Mouse (Mus musculus): ENCODE measurements around the gene Dgkg.

The Dgkg gene

DNA sequence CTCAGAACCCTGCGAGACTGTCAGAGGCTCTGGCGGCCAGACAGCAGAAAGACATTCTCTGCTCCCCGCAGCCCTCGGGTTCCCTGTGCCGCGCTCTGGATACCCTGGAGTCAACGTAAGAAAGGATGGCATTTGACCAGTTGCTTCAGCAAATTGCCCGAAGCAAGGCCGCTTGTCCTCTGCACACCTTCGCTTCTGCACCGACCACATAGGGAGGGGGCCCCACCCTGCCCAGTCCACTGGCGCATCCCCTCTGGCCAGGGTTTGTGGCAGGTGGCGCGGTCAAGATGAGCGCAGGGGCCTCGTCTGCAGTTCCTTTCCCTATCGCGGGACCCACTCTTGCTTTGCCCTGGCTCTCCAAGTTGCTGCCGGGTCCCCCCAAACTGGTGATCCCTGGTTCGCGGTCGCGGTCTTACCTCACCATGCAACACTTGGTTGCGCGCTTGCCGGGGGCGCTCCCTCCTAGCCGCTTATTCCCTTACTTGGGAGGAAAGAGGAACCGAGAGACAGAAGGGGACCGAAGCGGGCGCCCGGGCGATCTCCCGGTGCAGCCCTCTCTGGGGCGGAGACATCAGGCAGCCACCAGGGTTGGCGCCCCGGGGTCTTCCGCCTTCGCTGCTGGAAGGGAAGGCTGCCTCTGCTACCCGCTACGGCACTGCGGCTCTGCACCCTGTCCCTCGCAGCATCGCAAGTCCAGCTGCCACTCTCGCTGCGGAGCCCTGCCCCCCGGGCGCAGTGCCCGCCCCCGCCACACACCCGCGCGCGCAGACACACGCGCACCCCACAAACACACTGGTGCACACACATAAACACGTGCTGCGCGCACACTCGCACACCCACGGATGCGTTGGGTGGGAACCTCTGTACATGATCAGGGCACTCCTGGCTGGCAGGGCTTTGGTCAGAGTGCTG, at the start of gene Dgkg:
Gene Dgkg, minus strand, starts transcription at position 689 of the 912 bp plus-strand sequence.
- peak; percentile 67 for DNase-seq (ENCODE audit: low read depth)

DNA sequence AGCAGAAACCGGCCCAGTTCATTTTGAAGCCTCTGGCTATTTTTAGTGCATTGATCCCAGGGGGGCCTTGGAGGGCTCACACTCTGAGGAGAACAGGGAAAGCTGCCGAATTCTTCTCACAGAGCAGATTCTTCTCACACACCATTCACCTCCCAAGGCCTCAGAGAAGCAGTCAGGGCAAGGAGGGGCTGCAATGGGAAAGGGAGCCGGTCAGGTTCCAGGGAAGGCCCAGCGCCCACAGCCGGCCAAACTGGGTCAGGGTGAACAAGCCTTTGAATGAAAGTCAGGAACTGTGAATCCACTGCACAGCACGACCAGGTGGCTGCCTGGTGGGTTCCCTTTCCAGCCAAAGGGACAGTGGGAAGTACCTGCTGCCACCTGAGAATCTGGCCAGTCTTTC, 47.9 kb upstream of the Dgkg start:
- no peak for DNase-seq (ENCODE audit: low read depth)

DNA sequence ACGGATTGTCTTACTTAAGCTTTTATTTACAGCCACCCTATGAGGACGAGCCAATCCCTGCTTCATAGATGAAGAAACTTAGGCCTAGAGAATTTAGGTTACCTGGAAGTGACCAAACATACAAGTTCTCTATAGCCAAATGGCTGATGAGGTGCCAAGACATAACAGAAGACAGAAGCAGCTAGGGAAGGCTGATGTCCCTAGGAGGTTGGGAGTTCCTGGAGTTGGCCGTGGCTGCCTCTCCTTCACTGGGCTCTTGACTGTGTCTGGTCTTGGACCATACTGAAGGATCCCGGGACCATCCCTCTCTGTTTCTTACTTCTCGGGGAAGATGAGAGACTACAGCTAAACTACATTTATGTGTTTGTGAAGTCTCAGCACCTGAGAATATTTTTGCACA, 47.1 kb upstream of the Dgkg start:
- DNase-seq (ENCODE audit: low read depth), result no peak

DNA sequence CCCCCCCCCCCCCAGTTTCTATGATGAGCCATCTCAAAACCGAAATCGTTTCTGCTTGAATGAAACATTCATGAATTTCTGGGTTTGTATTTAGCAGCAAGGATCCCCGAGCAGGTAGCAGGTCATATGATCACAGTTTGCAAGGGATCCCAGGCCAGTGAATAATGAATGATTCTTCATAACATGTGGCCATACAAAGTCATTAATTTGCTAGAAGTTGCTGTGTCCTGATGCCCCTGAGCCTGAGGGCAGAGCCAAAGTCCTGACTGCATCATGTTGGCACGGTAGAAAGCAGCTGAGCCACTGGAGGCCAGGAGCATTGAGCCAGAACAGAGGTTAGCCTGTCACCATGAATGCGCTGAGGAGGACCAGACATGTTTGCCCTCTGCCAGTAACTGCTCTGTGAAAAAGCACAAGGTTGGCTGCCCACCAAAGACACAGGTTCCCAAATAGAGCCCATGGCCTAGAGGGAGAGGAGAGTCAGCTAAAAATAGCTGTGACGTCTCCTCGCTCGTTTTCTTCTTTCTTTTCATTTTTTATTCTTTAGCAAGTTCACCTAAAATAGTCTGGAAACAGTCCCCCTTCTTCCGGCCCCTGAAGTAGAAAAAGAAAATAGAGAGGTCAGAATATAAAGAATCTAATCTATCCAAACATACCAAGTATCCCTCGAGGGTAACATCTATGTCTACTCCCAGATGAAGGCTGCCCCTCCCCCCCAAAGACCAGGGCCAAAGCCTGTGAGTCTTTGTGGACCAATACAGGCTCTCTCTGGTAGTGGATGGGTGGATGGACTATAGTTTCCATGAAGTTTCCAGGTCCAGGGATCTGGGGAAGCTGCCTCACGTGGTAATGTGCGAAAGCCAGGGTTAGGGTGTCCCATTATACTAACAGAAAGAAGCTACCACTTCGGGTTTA, 42.1 kb upstream of the Dgkg start:
- no peak for DNase-seq (ENCODE audit: low read depth)

DNA sequence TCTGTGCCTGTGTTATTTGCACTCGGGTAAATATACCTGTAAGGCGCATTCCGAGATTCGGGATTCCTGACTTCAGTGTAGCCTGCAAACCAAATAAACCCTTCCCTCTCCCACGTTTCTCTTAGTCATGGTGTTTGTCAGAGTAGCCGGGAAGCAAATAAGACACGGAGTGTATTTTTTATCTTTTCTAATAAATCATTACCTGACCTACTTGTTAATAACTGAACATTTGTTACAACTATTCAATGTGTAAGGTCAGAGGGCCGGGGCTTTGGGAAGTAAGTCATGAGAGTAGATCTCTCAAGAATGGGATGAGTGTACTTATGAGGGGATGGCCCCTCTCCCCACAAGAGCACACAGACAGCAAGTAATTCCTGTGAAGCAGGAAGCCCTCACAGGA, 41.1 kb upstream of the Dgkg start:
- DNase-seq (ENCODE audit: low read depth), result no peak

DNA sequence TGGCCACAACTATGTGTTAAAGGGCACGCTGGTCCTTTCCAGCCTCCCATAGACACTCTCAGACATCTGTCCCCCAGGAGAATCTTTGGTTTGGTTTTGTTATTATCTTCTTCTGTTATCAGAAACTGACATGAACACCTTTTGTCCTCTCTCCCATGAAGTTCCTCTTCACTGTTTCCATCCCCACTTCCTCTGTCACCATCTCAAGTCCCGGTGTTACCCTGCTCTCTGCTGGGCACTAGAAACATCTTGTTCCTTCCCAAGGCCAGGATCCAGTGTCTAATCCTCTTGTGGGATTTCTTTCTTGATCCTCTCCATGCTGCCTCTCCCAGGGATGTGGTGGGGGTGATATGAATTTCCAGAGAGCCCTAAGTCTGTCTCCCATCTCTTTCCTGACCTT, 32.6 kb upstream of the Dgkg start:
- no peak for DNase-seq (ENCODE audit: low read depth)

DNA sequence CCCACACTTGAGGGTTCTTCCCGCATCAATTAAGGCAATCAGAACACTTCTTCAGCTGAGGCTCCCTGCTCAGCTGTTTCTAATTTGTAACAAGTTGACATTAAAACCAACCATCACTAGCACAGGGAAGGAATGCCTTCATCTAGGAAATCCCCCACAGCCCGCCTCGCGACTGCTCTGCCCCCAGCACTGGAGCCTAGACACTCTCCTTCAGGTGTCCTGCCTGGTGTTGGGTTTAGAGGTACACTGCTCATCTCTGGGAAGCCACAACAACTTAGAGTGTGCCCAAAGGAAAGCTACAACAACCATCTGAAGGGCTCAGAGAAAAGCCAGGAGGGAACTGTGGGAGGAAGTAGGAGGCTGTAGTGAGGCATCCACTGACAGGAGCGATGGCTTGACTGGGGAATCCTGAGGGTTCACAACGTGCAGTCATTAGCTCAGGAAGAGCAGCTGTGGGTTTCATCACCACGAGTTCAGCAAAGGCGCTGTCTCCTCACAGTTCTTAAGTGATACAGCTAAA, 30.8 kb upstream of the Dgkg start:
- no peak for DNase-seq (ENCODE audit: low read depth)

DNA sequence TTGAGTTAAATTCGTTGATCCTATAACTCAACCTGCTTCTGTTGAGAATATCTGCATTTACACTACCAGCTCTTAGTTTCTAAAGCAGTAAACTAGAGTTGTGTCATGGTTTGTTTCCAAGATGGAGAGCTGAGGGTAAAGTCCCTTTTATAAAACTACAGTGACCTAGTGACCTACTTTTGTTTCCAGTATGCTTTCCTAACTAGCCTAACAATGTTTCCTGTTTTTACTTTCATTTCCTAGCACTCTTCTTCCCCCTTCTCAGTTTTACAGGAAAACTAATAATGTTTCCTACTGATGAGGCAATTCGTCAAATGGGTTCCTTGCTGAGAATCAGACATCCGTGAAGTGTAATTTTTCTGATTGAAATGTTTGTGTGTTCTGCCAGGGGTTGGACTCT, 26.6 kb upstream of the Dgkg start:
- DNase-seq (ENCODE audit: low read depth), result no peak

DNA sequence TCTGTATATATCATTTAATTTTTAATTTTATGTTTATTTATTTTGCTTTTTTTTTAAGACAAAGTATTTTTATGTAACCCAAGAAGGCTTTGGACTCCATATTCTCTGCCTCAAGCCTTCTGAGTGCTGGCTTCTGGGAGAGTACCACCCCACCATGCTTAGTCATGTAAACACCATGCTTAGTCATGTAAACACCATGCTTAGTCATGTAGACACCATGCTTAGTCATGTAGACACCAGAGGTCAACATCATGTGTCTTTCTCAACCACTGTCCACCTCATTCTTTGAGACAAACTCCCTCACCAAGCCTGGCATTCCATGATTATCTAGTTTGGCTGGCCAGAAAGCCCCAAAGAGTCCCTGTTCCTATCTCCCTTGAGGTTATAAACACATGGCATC, 25.7 kb upstream of the Dgkg start:
- no peak for DNase-seq (ENCODE audit: low read depth)

DNA sequence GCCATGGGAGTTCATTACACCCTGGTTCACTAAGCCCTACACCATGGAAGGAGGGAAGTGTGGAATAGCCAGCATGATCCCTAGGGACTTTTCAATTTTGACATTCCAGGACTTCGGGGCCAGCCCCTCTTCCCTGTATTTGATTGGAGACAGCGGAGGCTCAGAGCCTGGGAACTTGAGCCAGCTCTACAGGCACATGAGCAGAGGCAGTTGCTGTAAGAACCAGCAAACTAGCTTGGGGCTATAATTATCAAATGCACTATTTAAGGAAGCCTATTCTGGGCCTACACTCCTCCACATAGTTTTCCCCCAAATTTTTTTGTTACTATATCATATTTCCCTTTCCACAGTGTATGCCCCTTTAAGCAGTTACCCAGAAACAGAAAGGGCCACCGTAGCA, 22.6 kb upstream of the Dgkg start:
- DNase-seq (ENCODE audit: low read depth), result no peak

DNA sequence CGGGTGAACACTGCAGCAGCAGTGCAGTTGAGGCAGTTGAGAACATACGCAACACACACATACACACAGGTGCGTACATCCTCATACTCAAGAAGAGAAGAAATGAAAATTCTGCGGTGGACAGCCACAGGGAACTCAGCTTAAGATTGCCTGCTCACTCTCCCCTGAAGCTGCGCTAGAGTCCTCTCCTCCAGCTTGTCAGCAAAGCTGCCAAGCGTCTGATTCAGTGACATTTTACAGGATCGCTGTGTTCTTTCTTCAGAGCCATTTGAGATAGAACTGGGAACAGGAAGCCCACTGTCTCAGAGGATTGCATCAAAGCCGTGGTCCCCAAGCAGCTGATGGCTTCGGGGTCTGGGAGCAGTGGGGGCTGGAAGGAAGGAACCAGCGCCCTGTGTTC, 17.6 kb upstream of the Dgkg start:
- DNase-seq (ENCODE audit: low read depth), result no peak

DNA sequence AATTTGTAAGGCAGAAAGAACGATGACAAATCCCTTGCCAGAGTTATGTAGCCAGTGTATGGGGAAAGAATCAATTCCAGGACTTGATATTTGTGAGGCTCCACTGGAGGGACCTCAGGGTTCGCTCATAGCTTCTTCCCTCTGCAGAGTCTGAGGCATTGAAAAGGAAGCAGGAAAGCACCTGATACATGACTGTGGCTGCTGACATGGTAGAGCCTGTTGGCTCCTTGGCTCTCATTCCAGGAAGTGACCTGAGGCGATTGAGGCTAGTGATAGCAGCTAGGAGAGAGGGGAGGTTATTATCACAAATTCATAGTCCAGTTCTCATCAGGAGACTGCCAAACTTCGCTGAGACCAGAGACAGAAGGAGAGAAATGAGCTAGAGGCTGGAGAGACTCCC, 17.1 kb upstream of the Dgkg start:
- no peak for DNase-seq (ENCODE audit: low read depth)

DNA sequence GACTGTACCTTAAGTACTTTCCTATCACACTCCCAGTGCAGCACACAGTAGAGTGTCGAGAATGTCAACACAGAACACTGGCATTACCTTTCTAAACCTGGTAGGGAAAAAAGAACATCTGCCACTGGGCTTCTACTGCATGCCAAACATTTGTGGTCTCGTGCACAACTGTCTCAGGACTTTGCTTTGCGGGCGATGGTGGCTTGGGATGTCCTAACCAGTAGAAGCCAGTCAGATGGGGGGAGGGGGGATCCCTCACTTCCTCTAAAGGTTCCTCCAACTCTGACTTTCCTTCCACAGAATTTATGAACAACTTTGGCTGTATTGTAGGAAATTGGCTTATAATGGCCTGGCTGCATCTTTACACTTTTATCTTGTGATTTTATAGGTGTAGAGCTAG, 7.0 kb upstream of the Dgkg start:
- DNase-seq (ENCODE audit: low read depth), result no peak

DNA sequence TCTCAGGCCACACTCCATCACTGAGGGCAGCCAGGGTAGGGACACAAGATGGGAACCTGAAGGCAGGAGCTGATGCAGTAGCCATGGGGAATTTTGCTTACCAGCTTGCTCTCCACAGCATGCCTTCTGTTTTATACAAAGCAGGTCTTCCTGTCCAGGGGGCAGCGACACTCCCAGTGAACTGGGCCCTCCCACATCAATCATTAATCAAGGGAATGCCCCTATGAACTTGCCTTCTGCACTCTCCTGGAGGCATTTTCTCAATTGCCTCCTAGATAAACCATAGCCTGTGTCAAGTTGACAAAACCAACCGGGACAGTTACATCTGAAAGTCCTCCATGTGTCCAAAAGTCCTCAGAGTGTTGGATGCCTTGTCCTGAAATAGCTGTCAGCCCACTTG, 6.1 kb upstream of the Dgkg start:
- DNase-seq (ENCODE audit: low read depth), result no peak

DNA sequence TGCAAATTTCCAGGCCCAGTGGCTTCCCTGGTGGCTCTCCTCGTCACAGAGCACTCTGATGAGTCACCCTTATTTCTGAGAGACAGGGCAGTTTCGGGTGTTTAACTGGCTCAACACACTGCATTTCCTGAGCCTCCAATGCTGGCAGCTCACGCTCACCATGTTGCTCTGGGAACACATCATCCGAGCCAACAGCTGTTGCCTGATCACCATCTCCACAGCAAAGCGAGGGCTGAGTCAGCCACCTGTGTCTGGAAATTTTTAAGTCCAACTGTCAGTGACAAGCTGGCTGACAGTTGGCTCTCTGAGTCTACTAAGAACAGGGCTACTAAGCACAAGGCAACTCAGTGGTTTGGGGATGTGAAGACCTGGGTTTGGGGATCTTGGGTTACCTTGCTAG, 4.1 kb upstream of the Dgkg start:
- no peak for DNase-seq (ENCODE audit: low read depth)

DNA sequence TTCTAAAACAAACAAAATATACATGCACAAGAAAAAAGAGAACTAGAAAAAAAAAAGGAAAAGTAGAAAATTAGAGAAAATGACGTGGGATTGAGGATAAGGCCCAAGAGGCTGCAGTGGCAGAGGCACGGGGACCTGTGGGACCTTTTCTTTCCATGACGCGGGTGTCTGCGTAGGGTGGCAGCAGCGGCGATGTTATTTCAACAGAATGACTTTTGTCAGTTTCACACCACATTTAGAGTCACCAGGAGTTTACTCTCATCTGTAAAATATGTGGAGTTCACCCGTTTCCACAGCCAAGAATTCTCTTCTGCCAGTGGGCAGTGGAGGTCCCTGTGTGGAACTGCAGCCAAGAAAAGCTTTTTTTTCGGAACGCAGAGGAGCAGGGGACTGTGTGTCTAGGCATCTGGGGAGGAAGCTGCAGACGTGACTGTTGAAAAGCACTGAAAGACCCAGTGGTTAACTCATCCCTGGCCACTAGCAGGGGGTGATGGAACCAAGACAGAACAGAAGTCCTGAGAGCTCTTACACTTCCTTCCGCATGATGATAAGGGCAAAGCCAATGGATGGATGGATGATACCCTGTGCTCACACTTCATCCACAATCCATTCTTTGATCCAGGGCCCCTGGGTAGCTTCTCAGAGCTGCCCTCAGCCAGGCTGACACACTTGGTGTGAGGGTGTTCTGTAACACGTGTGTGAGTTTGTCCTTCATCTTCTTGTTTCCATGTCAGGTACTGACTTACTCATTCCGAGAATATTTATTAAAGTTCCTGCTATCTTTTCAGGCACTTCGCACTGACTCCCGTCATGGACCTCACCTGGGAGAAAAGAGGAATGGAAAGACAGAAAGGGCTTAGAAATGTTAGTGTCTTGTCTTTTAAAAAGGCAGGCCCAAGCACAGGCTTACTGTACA, 1.1 kb upstream of the Dgkg start:
- DNase-seq (ENCODE audit: low read depth), result no peak

DNA sequence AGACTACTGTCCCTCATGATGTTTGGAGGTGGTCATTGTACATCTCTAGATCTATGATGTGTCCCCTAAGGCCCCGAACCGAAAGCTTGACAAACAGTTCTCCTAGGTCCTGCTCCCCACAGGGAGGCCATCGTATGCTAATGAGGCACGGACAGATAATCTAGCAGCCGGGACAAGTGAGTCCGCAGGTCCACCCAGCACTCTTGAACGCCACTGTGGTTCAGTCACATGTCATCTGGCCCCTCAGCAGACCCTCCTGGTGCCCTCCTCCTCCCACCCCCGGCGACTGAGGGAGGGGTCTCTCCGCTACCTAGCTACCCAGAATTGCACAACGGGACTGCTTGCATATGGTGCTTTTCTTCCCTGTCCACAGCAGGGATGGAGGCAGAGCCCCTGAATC, 1.2 kb downstream of the Dgkg start:
- DNase-seq (ENCODE audit: low read depth), result no peak

DNA sequence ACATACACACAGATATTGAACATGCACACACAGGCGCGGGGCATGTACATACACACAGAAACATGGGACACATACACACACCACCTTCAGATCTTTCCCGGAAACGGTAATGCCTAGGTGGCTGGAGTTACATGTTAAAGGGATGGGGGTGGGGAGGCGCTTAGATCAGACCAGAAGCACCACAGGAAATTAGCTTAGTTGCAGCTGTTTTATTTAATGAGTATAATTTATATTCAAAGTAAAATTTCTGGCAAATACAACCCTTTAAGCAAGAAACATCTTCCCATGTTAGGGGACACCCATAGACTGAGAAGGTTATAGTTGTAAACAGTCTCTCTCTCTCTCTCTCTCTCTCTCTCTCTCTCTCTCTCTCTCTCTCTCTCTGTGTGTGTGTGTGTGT, 1.8 kb downstream of the Dgkg start:
- no peak for DNase-seq (ENCODE audit: low read depth)

DNA sequence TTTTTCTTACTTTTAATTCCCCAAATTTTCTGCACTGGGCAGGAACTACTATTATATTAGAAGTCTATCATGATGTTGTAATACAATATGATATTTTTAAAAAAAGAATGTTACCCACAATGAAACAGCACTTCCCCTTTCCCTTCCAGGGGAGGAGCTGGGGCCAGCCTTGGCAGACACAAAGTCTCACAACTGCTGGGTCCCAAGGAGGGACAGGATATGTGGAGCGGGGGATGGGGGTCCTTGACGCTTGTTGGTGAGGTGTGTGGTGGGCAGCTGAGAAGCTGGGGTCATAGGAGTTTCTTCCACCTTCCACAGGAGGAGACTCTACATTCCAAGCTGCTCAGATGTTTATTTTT, 2.6 kb downstream of the Dgkg start:
- no peak for DNase-seq (ENCODE audit: low read depth)

DNA sequence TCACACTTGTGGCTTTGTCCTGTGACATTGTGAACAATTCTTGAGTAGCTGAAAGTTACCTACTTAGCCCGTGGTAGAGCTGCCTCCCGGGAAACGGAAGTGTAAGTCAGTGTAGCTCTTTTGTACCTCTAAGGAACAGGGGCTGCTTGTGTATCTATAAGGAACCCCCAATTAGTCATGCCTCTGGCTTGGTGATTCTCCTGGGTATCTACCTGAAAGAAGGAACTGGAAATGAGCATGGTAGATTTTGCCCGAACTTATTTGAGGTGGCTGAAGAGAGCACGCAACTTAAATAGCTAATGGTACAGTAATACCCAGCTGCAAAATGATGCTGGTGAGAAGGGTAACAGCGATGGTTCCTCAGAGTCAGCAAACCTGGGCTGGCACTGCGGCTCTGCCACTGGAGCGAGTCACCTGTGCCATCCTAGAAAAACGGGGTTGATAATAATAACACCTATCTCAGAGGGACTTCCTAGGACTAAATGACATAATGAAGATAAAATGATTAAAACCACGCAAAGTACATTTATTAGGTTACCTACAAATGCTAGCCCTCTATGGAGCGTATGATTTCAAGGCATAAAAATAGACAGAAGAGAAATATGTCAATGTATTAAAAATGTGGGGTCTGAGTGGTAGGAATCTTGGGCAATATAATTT, 3.1 kb downstream of the Dgkg start:
- DNase-seq (ENCODE audit: low read depth), result no peak

DNA sequence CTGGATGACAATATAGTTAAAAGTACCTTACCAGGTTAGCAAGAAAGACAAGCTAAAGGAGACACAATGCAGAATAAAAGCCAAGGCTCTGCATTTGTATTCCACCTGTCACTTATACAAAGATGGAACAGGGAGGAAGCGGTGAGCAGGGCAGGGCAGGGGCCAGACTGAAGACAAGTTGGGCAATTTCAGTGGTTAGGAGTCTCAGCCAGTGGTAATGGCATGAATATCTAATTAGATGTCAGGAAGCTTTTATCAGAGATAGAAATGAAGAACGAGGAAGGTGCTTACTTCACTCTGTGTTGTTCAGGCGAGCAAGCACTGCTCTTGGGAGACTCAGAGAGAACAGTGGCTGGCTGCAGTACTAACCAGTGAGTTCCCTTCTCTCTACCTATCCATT, 5.8 kb downstream of the Dgkg start:
- DNase-seq (ENCODE audit: low read depth), result no peak

Measured in c-Kit-positive CD71-negative TER-119-negative erythroid progenitor cells, embryonic 14.5 days (primary cell).